Mouse (Mus musculus) hindbrain, embryonic 16.5 days (tissue): ENCODE measurements around the gene Zbtb16. TPM values are rescaled to one million over a fixed set of nuclear protein-coding genes. Genes with fewer than 3 reads are reported as not detected.

ENCODE experiments used
- ATAC-seq: fragments of 200-750 bp; cut with Nextera tagmentation; 2 replicates; pipeline ENCODE4 v1.8.0; 2017; ENCODE audit warnings: moderate TSS enrichment, moderate library complexity
- H3K27ac ChIP-seq: fragments of 300-500 bp; sonication (generic); 2 replicates; pipeline ENCODE4 v1.5.1; 2014; ENCODE audit warnings: low read depth, mild to moderate bottlenecking, control low read depth, low read length, moderate library complexity
- H3K27me3 ChIP-seq: fragments of 300-500 bp; sonication (generic); replicated peaks from 2 replicates; pipeline ENCODE4 v1.6.1; 2014; ENCODE audit warnings: low read length; ENCODE audit not compliant: control insufficient read depth, insufficient read depth
- H3K36me3 ChIP-seq: fragments of 300-500 bp; sonication (generic); 2 replicates; pipeline ENCODE4 v1.6.1; 2014; ENCODE audit warnings: mild to moderate bottlenecking, low read length, moderate library complexity, mixed read lengths; ENCODE audit not compliant: control insufficient read depth, insufficient read depth
- H3K4me1 ChIP-seq: fragments of 300-500 bp; sonication (generic); 2 replicates; pipeline ENCODE4 v1.6.1; 2014; ENCODE audit warnings: low read depth, low read length; ENCODE audit not compliant: control insufficient read depth, insufficient read depth
- H3K4me2 ChIP-seq: fragments of 300-500 bp; sonication (generic); 2 replicates; pipeline ENCODE4 v1.6.1; 2014; ENCODE audit warnings: mild to moderate bottlenecking, low read length, control low read depth, moderate library complexity
- H3K4me3 ChIP-seq: fragments of 300-500 bp; sonication (generic); 2 replicates; pipeline ENCODE4 v1.5.1; 2014; ENCODE audit warnings: mild to moderate bottlenecking, low read length, control low read depth, moderate library complexity
- H3K9ac ChIP-seq: fragments of 300-500 bp; sonication (generic); 2 replicates; pipeline ENCODE4 v1.6.1; 2014; ENCODE audit warnings: low read depth, mild to moderate bottlenecking, control low read depth, low read length, moderate library complexity
- H3K9me3 ChIP-seq: fragments of 300-500 bp; sonication (generic); 2 replicates; pipeline ENCODE4 v1.6.1; 2014; ENCODE audit warnings: mild to moderate bottlenecking, low read length, moderate library complexity; ENCODE audit not compliant: control insufficient read depth
- WGBS: fragments of 180-500 bp; shearing (Covaris S2); extraction: QIAGEN DNeasy Blood & Tissue Kit; methylation state at CpG from one replicate; pipeline ENCODE4 v1.1.7; 2014; 5-methylcytosine and 5-hydroxymethylcytosine counted together
- polyA plus RNA-seq: library from polyadenylated mRNA; unstranded; fragments of >200 nt; fragmentation: Nextera tagmentation; extraction: Ambion mirVana; gene quantifications from 2 replicates; pipeline ENCODE4 v1.2.1, GENCODE M21; 2015

Gene Zbtb16
- polyA plus RNA-seq, 1 experiment from 2014 or later, result 8.4 TPM

DNA sequence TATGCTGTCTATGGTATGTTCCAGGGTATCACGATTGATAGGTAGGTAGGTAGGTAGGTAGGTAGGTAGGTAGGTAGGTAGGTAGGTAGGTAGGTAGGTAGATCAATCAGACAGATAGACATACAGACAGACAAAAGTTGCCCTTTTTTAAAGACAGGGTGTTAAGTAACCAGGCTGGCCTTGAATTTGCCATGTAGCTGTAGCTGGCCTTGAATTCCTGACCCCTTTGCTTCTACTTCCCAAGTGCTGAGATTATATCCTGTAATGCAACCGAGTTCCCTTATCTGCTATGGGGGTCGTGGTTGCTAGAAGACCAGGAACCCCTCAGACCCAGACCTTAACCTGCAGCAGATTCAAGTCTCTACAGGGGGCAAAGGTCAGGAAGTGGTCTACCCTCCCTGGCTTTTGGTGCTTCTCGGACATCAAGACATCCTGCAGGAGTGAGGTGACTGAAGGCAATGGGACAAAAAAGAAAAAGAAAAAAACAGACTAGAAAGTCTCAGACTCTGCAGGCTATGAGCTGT is 95.2 kb downstream of the Zbtb16 start:
- Histone ChIP-seq H3K36me3 (no peaks in the 10 kb centered on the region), H3K4me3 (no peak overlapping the region), H3K4me2 (no peak overlapping the region), H3K27me3 (no peaks in the 10 kb centered on the region), H3K4me1 (peaks cover 43% of the 10 kb centered on the region), H3K27ac (peak overlapping the region; percentile 71; the same call in 1 of the 2 replicates), H3K9me3 (no peaks in the 10 kb centered on the region), H3K9ac (no peak overlapping the region)
- WGBS, result 75% methylated on average over 4 of the region's 4 CpGs
- no peak for ATAC-seq

DNA sequence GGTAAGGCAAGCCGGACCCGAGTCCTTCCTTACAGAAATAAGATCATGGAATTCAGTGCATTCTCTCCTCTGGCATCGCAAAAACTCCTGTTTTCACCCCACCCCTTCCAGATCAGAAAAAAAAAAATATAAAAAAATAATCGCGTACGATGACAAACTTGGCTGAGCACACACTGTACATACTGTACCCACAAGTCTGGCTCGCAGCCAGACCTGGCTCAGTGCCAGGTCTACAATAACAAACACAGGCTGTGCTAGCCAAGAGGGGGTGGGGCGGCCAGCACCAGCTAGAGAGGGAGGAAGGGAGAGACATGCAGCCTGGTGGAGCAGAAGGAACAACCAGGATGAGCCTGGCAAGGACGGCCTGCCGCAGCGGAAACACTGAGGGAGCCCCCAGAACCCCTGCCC is 95.9 kb downstream of the Zbtb16 start:
- Histone ChIP-seq H3K4me3 (no peak overlapping the region), H3K27ac (peak overlapping the region; percentile 71), H3K4me2 (peak overlapping the region; percentile 31), H3K36me3 (no peaks in the 10 kb centered on the region), H3K9ac (peak overlapping the region; percentile 48), H3K27me3 (no peaks in the 10 kb centered on the region), H3K9me3 (no peaks in the 10 kb centered on the region), H3K4me1 (peaks cover 50% of the 10 kb centered on the region)
- 8% methylated on average over 11 of the region's 11 CpGs for WGBS
- peak; percentile 91 for ATAC-seq

DNA sequence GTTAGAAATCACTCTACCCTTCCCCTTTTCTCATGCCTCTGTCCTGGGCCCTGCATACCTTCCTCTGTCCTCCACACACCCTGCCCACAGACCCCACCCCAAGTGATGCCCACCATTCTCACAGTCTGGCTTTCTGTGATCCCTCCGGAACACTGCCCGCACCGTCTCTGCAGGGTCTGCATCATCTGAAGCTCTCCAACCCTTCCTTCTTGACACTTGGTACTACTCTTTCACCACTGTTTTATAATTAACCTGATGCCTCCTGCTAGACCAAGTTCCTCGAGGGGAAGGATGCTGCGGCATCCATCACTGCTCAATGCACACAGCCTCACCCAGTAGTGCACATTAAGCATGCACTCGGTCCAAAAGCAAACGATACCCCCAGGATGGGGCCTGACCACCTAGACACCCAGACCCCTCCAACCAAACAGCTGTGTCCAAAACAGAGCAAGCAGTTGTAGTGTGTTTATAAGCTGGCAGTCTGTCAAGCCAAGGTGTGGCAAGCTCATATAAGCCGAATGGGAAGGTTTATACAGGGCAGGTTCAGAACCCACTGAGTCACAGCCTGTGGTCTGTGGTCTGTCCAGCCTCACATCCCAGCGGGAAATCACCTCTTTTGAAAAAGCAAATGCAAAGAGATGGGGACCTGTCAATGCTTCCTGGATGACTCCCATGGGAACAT is 97.1 kb downstream of the Zbtb16 start:
- Histone ChIP-seq H3K4me3 (no peak overlapping the region), H3K4me2 (no peak overlapping the region), H3K27ac (no peak overlapping the region), H3K9ac (no peak overlapping the region), H3K4me1 (peaks cover 47% of the 10 kb centered on the region), H3K27me3 (no peaks in the 10 kb centered on the region), H3K36me3 (no peaks in the 10 kb centered on the region), H3K9me3 (no peaks in the 10 kb centered on the region)
- no peak for ATAC-seq
- WGBS, result 75% methylated on average over 9 of the region's 9 CpGs

DNA sequence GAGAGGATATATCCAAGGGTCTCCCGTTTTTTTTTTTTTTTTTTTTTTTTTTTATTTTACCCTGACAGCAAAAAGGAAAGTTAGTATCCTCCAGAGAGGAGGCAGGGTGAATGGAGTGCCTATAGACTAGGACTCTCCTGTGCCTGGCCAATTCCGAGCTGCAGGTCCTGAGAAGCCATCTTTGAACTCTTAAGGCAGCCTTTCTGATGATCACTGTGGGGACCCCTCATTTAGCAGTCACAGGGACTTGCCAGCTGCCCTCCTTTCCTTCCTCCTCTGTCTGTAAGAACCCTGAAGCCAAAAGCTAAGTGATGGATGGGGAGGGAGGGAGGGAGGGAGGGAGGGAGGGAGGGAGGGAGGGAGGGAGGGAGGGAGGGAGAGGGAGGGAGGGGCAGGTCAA is 98.1 kb downstream of the Zbtb16 start:
- H3K9ac ChIP-seq, result no peak overlapping the region
- peak overlapping the region; percentile 60; the same call in 1 of the 2 replicates for H3K27ac ChIP-seq
- no peak overlapping the region for H3K4me3 ChIP-seq
- H3K9me3 ChIP-seq, result no peaks in the 10 kb centered on the region
- H3K27me3 ChIP-seq, result no peaks in the 10 kb centered on the region
- H3K4me1 ChIP-seq, result peaks cover 51% of the 10 kb centered on the region
- no peaks in the 10 kb centered on the region for H3K36me3 ChIP-seq
- WGBS, result 21% methylated on average over 2 of the region's 2 CpGs
- peak overlapping the region; percentile 41 for H3K4me2 ChIP-seq
- no peak for ATAC-seq

DNA sequence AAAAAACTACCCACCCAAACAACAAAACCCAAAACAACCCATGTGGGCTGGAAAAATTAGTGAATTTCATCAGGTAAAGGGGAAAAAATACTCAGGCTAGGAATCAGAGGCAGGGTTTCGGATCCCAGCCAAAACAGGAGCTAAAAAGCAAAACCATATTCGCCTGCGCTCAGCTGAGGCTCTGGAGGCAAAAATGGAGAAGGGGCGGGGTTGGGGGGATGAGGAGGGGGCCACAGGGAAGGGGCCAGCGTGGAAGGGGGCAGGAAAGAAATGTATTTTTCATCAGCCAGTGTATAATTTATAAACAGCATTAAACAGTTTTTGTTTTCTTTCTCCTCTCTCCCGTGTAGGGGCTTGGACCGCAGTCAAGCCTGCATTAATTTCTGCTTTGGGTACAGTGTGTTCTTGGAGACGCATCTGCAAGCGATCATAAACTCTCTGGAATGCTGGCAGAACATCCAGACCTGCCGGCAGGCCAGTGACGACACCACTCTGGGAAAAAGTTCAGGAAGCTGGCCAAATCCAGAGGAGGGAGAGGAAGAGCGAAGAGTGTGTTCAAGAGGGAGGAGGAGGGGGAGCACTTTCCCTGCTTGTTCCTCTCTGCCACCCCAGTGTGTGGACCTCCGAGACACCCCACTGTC is 98.7 kb downstream of the Zbtb16 start:
- no peaks in the 10 kb centered on the region for H3K9me3 ChIP-seq
- no peaks in the 10 kb centered on the region for H3K27me3 ChIP-seq
- H3K9ac ChIP-seq, result no peak overlapping the region
- 24% methylated on average over 13 of the region's 13 CpGs for WGBS
- peak overlapping the region; percentile 41 for H3K4me2 ChIP-seq
- ATAC-seq, result peak; percentile 43
- no peak overlapping the region for H3K4me3 ChIP-seq
- peak overlapping the region; percentile 60 for H3K27ac ChIP-seq
- H3K4me1 ChIP-seq, result peaks cover 52% of the 10 kb centered on the region
- H3K36me3 ChIP-seq, result no peaks in the 10 kb centered on the region

DNA sequence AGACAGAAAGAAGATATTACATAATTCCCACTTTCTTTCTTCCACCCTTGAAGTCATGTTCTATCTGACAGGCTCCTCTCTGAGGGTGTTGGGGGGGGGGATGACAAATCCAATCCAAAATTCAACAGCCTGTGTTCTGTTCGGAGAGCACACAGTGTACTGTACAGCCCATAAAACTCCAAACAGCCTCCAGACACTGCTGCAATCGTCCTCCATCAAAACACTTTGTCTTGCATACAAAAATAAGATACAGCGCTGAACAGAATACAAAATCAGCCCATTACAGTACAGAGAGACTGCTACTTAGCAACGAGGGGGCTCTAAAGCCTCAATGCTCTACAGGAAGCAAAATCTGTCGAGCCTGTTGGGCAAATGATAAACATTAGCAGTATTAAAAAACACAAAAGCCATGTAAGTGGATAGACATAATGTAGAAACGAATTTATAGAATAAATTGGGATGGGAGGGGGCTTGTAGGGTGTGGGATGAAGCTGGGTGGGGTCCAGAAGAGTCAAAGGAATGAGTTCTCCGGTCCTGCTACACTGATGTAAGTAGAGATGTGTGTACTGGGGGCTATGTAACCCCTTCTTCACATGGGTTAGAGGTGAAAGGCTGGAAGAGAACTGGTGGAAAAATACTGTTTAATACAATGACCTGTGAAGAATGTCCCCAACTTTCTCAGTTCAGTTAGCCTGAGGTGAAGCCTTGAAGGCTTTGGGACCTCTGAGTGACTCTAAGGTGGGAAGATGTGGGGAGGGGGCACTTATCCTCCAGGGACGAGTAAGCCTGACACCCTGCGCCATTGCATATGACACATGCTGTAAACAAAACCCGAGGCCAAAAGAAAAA is 99.4 kb downstream of the Zbtb16 start:
- Histone ChIP-seq H3K4me2 (peak overlapping the region; percentile 41), H3K36me3 (no peaks in the 10 kb centered on the region), H3K9ac (no peak overlapping the region), H3K27ac (peak overlapping the region; percentile 60), H3K4me3 (no peak overlapping the region), H3K9me3 (no peaks in the 10 kb centered on the region), H3K27me3 (no peaks in the 10 kb centered on the region), H3K4me1 (peaks cover 52% of the 10 kb centered on the region)
- WGBS, result 24% methylated on average over 10 of the region's 10 CpGs
- peak; percentile 41; the same call in 1 of the 2 replicates for ATAC-seq

DNA sequence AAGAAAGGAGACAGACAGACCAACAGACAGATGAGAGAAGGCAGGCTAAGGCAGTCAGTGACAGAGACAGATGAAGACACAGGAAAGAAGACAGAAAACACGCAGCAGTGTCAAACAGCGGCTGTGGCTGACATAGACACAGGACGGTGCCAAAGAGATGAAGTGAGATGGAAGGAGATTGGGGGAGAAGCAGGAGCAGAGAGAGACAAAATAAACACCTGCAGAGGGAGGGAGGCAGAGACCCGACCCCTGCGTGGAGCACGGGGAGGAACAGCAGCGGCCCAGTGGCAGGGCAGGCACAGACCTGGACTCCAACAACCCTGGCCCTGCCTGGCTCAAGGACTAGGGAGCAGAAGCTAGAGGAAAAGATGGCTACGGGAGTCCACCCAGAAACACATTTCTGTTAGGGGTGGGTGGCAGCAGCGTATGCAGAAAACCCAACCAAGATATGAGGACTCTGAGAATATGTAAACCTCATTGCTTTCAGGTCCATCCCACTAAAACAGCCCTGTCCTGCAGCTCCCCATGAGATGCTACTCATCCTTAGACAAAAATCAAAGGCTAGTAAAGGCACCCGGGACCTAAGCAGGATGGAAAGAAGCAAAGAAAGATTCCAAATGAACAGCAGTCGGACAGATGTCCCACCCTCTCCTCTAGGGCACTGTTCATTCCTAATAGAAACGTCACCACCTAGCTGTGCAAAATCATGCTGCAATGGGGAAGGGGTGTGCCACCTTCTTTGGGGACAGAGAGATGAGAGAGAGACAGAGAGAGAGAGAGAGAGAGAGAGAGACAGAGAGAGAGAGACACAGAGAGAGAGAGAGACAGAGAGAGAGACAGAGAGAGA is 100.3 kb downstream of the Zbtb16 start:
- WGBS, result 37% methylated on average over 12 of the region's 12 CpGs
- no peaks in the 10 kb centered on the region for H3K9me3 ChIP-seq
- H3K4me1 ChIP-seq, result peaks cover 49% of the 10 kb centered on the region
- no peaks in the 10 kb centered on the region for H3K36me3 ChIP-seq
- H3K27ac ChIP-seq, result peak overlapping the region; percentile 71
- H3K9ac ChIP-seq, result peak overlapping the region; percentile 44
- no peak for ATAC-seq
- no peak overlapping the region for H3K4me2 ChIP-seq
- H3K4me3 ChIP-seq, result no peak overlapping the region
- H3K27me3 ChIP-seq, result no peaks in the 10 kb centered on the region

DNA sequence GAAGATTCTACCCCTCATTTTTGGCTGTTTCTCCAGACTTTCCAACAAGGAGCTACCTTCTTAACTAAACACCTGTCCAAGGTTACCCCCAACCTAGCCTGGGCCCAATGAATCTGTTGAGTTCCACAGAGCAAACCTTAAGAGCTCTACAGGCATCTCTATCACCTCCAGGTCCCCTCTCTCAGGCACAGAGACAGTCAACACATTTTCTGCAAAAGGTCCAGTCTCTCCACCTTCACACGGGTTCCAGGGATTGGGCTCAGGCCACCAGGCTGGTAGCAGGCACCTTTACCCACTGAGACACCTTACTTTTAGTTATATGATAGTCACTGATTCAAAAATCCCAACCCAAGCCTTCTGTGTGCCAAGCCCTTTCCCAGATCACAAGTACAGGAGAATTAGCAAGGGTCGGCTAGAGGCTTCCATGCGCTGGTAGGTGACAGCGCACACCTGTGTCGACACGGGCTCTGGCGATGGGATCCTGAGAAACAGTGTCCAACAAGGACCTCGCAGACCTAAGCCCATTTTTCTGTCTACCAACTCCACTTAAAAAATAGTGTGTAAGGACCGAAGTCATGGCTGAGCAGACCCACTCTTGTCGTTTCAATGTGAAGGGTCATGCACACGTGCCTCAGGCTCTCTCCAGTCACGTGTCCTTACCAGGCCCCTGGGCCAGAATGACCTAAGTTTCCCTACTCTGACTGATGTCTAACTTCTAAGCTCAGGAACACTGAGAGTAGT is 101.1 kb downstream of the Zbtb16 start:
- no peak overlapping the region; the same call in 1 of the 2 replicates for H3K9ac ChIP-seq
- no peaks in the 10 kb centered on the region for H3K27me3 ChIP-seq
- H3K27ac ChIP-seq, result no peak overlapping the region; the same call in 1 of the 2 replicates
- no peak overlapping the region for H3K4me2 ChIP-seq
- no peaks in the 10 kb centered on the region for H3K36me3 ChIP-seq
- H3K9me3 ChIP-seq, result no peaks in the 10 kb centered on the region
- peaks cover 45% of the 10 kb centered on the region for H3K4me1 ChIP-seq
- no peak for ATAC-seq
- WGBS, result 83% methylated on average over 12 of the region's 12 CpGs
- H3K4me3 ChIP-seq, result no peak overlapping the region
